Mouse (Mus musculus) limb, embryonic 14.5 days (tissue): ENCODE measurements at regions not wholly inside any gene's neighbourhood (a gene's known extent, or its start where the extent isn't known, plus 50 kb on each side); places are given as distances from the start of the nearest gene placed in this dataset.

Source experiments
- ATAC-seq: fragments of 200-750 bp; cut with Nextera tagmentation; 2 replicates; pipeline ENCODE4 v1.8.0; 2017; ENCODE audit warnings: low read depth, moderate number of reproducible peaks, moderate TSS enrichment; ENCODE audit not compliant: low FRiP score
- DNase-seq: peaks from one replicate; pipeline ENCODE4 v3.0.0-alpha.2; 2015; ENCODE audit warnings: low spot score
- H3K27ac ChIP-seq: fragments of 300-500 bp; sonication (generic); replicated peaks from 2 replicates; pipeline ENCODE4 v1.5.1; 2014; ENCODE audit warnings: low read depth, mild to moderate bottlenecking, low read length, moderate library complexity, mixed read lengths
- H3K27me3 ChIP-seq: fragments of 300-500 bp; sonication (generic); 2 replicates; pipeline ENCODE4 v1.6.1; 2014; ENCODE audit warnings: low read length, mixed read lengths; ENCODE audit not compliant: control insufficient read depth, insufficient read depth
- H3K36me3 ChIP-seq: fragments of 300-500 bp; sonication (generic); 2 replicates; pipeline ENCODE4 v1.6.1; 2014; ENCODE audit warnings: mild to moderate bottlenecking, low read length, moderate library complexity, mixed read lengths; ENCODE audit not compliant: control insufficient read depth, insufficient read depth
- H3K4me1 ChIP-seq: fragments of 300-500 bp; sonication (generic); 2 replicates; pipeline ENCODE4 v1.6.1; 2014; ENCODE audit warnings: antibody characterized with exemption, low read length, mixed read lengths; ENCODE audit not compliant: control insufficient read depth, insufficient read depth
- H3K4me2 ChIP-seq: fragments of 300-500 bp; sonication (generic); replicated peaks from 2 replicates; pipeline ENCODE4 v1.6.1; 2014; ENCODE audit warnings: low read depth, mild to moderate bottlenecking, low read length, moderate library complexity; ENCODE audit not compliant: severe bottlenecking
- H3K4me3 ChIP-seq: fragments of 300-500 bp; sonication (generic); replicated peaks from 2 replicates; pipeline ENCODE4 v1.5.1; 2014; ENCODE audit warnings: low read length
- H3K9ac ChIP-seq: fragments of 300-500 bp; sonication (generic); 2 replicates; pipeline ENCODE4 v1.6.1; 2014; ENCODE audit warnings: mild to moderate bottlenecking, low read depth, low read length, moderate library complexity; ENCODE audit not compliant: severe bottlenecking
- H3K9me3 ChIP-seq: fragments of 300-500 bp; sonication (generic); 2 replicates; pipeline ENCODE4 v1.6.1; 2016; ENCODE audit warnings: low read length; ENCODE audit not compliant: control insufficient read depth
- POLR2A ChIP-seq: fragments of 200-500 bp; IDR thresholded peaks from 2 replicates; pipeline ENCODE4 v1.8.0; 2012; ENCODE audit warnings: inconsistent platforms, mild to moderate bottlenecking, moderate library complexity, borderline replicate concordance; ENCODE audit not compliant: insufficient read depth, insufficient read length; ENCODE audit errors: extremely low read depth
- WGBS: fragments of 180-500 bp; shearing (Covaris S2); extraction: QIAGEN DNeasy Blood & Tissue Kit; methylation state at CpG from one replicate; pipeline ENCODE4 v1.1.7; 2014; 5-methylcytosine and 5-hydroxymethylcytosine counted together

DNA sequence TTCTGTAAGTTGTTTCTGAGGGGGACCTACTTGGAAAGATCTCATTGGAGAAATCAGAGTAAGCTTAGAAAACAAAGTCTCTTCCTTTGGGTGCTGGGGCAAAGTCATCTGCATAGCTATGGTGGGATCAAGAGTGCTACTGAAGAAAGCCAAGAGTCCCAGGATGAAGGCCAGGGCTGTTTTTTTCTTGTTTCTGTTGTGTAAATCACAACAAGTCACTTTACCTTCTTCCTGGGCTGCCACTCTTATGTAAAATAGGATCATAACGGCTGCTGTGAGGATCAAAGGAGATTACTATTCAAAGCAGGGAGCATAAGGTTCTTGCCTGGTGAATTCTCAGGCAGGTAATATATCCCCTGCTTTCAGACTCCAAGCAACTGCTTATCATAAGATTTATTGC lies 880.4 kb upstream of the 2610301B20Rik start:
- no peaks in the 10 kb centered on the region for H3K27me3 ChIP-seq
- ATAC-seq = no peak
- H3K4me1 ChIP-seq = no peaks in the 10 kb centered on the region
- H3K4me3 ChIP-seq = no peak overlapping the region
- H3K4me2 ChIP-seq = no peak overlapping the region
- H3K36me3 ChIP-seq = no peaks in the 10 kb centered on the region
- H3K9ac ChIP-seq = no peak overlapping the region
- H3K9me3 ChIP-seq = no peaks in the 10 kb centered on the region
- DNase-seq = no peak
- TF ChIP-seq POLR2A = no peak
- no peak overlapping the region for H3K27ac ChIP-seq
- 27% methylated on average over 1 of the region's 1 CpGs for WGBS

GRCm38 (mm10) chr4:9994466-9994865 lies 879.8 kb upstream of the 2610301B20Rik start:
- TF ChIP-seq POLR2A = no peak
- Histone ChIP-seq H3K27me3 (no peaks in the 10 kb centered on the region), H3K4me3 (no peak overlapping the region), H3K4me1 (no peaks in the 10 kb centered on the region), H3K27ac (no peak overlapping the region), H3K36me3 (no peaks in the 10 kb centered on the region), H3K4me2 (no peak overlapping the region), H3K9ac (no peak overlapping the region), H3K9me3 (no peaks in the 10 kb centered on the region)
- 47% methylated on average over 1 of the region's 1 CpGs for WGBS
- DNase-seq (no peak), ATAC-seq (no peak)

DNA sequence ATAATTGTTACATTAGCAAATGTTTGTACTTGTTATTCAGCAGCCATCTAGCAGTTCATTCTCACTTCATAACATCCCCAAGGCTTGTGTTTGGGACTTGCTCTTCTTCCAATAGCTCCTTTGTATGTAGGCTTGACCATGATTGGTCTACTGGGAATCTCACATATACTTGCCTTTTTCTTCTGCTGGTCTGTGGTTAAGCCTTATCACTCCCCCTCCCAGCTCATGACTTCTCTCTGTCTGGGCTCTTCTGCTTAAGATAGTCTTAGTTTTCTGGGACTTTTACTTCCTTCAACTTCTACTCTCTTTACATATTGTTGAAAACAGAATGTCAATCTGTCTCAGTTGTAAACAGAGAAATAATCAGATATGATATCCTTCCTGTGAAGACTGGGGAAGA lies 844.0 kb upstream of the 2610301B20Rik start:
- Histone ChIP-seq H3K9me3 (no peaks in the 10 kb centered on the region), H3K4me3 (no peak overlapping the region), H3K36me3 (no peaks in the 10 kb centered on the region), H3K27me3 (no peaks in the 10 kb centered on the region), H3K4me1 (no peaks in the 10 kb centered on the region), H3K9ac (no peak overlapping the region), H3K4me2 (no peak overlapping the region), H3K27ac (no peak overlapping the region)
- ATAC-seq = no peak
- no peak for DNase-seq
- TF ChIP-seq POLR2A = no peak

GRCm38 (mm10) chr4:10031764-10032163 lies 842.5 kb upstream of the 2610301B20Rik start:
- DNase-seq (no peak), ATAC-seq (no peak)
- H3K9me3 ChIP-seq = no peaks in the 10 kb centered on the region
- no peaks in the 10 kb centered on the region for H3K36me3 ChIP-seq
- WGBS = 21% methylated on average over 3 of the region's 3 CpGs
- H3K27me3 ChIP-seq = no peaks in the 10 kb centered on the region
- H3K4me3 ChIP-seq = no peak overlapping the region
- no peak overlapping the region for H3K9ac ChIP-seq
- no peak for TF ChIP-seq POLR2A
- H3K4me1 ChIP-seq = no peaks in the 10 kb centered on the region
- H3K4me2 ChIP-seq = no peak overlapping the region
- H3K27ac ChIP-seq = no peak overlapping the region

DNA sequence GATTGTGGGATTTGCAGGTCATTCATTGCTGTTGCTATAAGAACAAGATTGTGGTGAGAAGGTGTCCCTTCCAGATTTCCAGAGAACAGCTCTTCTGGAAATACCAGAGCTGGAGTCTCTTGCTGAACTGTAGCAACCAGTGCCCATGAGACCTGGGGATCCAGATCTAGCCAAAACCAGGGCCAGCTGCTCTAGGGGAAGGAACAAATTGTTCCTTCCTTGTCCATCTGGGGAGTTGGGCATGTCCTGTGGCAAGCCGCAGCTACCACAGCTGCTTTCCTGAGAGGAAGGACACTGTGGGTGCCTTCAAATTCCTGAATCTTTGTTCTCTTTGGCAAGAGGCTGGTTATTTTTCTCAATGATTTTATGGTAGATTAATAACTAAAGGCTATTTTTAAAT lies 839.0 kb upstream of the 2610301B20Rik start:
- Histone ChIP-seq H3K27ac (no peak overlapping the region), H3K9ac (no peak overlapping the region), H3K27me3 (no peaks in the 10 kb centered on the region), H3K4me1 (no peaks in the 10 kb centered on the region), H3K4me3 (no peak overlapping the region), H3K9me3 (no peaks in the 10 kb centered on the region), H3K4me2 (no peak overlapping the region), H3K36me3 (no peaks in the 10 kb centered on the region)
- 82% methylated on average over 1 of the region's 1 CpGs for WGBS
- no peak for TF ChIP-seq POLR2A
- no peak for ATAC-seq
- DNase-seq = no peak
